Mouse (Mus musculus): ENCODE data around the gene Prss44.
"Not testable (repeated sequence)": the region's sequence is repeated elsewhere in the genome, so short reads cannot be mapped to it uniquely, and the experiment has no call there.

Prss44 gene

DNA sequence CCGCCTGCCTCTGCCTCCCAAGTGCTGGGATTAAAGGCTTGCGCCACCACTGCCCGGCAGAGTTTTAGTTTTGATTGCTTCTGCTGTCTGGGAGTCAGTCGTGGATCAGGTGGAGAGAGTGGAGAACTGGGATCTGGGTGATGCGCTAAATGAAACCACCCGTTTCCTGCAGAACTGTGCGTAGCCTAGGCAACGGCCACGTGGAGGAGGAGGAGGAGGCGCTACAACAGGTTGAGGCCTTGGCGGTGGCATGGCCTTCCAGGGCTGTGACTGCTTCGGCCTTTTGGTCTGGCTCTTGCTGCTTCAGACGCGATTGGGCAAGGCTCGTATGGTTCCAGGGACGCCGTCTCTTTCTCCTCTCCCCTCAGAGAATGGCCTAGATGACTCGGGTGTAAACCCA is at the start of gene Prss44:
TSS of gene Prss44 (plus strand) at position 206 of the 400 bp plus-strand sequence.
- no peak for DNase-seq

DNA sequence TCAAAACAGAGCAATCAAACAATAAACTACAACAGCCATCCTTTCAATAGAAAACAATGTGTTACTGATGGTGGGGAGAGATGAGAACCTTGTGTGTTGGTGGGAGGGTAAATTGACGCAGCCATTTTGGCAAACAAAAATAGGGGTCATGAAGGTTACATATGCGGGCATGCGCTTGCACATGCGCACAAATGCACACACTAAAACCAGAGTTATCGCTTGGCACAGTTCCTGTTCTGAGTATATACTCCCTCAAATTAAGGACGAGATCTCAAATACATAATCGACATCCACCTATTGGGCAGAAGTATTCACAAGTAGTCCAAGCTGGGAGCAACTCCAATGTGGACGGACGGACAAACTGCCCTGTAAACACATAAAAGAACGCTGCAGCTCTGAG is 41.5 kb upstream of the Prss44 start:
- DNase-seq = no peak

DNA sequence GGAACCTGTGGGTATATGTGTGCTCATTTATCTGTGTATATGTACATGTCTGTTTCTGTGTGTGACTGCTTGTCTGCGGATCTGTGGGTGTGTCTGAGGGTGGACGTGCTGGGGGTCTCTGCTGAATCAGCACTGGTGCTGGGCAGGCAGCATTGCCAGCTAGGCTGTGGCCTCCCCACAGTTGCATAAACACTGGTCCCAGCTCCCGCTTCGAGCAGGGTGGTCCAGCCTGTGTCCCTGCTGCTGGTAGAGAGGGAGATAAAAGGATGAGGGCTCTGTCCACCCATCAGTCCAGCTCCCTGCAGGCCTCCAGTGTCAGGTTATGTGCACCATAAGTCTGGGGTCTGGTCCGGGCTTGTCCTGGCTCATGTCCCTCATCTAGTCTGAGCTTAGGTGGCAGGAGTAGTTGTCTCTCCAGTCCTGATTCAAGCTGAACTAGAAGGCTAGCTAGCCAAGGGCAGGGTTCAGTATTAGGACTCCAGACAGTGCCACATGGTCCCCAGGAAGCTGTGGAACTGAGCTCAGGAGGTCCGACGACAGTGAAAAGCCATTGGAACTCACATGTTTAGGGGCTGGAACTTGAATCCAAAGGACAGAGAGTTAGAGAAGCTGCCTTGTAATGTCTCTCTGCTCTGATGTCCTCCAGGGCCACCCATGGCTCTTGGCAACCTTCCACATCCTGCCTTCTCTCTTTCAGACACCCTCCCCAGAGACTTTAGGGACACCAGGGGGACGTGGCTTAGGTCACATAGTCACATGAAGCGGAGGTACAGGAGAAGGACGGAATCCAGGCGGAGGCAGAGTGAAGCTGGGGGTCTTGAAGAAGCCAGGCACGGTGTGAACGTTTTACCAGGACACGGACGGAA is 39.2 kb upstream of the Prss44 start:
- DNase-seq = no peak

DNA sequence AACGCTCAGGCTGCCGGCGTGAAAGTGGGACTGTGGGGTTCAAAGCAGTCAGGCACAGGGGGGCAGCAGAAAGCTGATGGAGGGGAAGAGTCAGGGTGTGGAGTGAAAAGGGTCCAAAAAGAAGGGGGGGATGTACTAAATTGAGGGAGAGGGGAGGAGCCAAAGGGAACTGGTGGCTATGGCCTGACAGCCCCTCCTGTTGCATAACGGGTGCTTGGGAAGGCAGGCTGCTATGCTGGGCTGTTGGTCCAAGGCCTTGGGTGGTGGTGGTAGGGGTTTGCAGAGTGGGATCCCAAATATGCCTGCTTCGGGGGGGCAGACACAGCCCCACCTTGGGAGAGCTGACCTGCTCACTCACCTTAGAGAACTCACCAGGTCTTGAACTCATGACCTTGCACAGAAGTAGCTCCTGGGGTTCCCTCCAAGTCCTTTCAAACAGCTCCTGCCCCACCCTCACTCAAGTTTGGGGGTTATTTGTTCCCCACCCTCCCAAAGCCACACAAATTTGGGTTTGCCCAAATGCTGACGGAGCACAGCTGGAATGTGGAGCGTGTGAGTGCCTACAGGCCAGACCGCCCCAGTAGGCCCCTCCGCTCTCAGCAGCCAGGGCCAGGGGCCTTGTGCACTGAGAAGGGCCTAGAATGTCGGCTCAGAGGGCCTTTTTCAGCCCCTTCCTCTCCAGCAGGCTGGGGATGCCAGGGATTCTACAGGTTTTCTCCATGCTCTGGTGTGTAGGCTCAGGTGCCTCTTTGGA is 38.3 kb upstream of the Prss44 start:
- DNase-seq = no peak

DNA sequence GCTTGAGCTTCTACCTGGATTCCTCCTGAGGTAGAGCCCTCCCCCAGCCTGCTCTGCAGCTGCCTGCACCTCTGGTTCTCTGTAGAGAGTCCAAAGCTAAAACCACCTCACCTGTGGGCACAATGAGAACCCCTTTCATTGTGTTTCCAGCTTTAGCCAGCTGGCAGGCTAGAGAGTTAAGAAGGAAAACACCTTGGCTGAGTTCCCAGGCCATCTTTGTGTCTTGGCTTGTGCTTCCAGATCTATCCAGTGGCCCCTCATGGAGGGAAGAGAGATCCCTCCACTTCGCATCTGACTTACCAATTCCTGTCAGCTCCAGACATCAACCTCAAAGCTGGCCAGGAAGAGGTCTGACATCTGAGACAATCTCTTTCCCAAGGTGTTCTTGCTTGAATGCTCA is 35.7 kb upstream of the Prss44 start:
- DNase-seq = no peak

DNA sequence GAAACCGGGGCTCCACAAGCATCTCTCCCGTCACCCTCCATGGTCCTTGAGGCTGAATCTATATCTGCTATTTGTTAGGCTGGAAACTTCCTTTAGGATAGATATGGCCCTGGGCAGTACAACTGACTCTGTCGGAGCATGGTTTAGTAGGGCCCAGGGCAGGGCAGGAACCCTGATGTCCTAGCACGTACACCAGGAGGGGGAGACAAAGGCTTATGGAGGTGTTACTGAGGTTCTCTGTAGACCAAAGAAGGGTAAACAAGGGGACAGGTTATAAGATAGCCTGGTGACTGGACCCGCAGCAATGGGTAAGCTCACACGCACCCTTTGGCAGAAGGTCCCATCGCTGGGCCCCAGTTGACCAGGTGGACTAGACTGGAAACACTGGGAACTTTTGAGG is 35.2 kb upstream of the Prss44 start:
- DNase-seq = no peak

DNA sequence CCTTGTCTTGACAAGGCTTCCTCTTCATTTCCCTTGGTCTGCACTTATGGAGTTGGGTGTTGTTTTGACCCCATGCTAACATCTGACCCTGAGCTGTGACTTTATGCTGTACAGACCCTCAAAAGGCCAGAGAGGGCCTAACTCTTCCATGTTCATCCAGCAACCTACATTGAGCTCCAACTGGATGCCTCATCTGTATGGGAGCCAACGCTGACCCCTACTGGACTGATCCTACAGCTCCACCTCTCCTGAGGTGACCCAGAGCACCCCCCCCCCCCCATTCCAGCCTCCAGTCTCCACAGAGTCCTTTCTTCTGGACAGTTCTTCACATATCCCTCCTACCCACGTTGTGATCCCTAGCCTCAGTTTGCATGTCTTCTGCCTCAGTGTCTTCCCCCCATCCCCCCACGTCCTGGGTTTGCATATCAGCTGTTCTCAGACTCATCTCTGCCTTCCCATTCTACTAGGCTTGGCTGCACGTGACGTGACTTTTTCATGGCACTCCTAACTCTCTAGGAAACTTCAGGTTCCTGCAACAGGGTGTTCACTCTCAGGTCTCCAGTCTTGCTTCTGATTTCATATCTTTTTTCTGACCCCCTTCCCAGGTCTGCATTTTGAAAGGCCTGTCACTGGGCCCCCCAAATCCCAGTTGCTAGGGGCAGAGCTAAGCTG is 34.4 kb upstream of the Prss44 start:
- peak; percentile 41 for DNase-seq

DNA sequence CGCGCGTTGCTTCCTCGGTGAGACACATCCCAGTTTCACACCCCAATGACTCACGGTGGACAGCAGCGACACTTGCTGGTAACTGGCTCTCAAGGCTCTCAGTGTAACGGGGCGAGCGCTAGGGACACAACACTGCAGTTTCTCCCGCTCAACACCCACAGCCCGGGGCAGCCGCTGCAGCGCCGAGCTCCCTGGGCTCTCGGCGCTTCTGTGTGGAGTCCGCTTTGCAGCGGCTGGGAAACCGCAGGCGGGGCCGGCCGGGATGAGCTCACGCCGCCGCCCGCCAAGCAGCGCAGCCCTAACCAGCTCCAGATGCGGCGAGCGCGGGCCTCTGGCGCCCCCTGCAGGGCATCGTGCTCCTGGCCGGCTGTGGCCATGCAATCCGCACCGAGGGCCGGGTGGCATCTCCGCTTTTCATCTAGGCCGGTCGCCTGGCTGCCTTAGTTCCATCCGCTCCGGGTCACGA is 32.5 kb upstream of the Prss44 start:
- DNase-seq = peak; percentile 95

DNA sequence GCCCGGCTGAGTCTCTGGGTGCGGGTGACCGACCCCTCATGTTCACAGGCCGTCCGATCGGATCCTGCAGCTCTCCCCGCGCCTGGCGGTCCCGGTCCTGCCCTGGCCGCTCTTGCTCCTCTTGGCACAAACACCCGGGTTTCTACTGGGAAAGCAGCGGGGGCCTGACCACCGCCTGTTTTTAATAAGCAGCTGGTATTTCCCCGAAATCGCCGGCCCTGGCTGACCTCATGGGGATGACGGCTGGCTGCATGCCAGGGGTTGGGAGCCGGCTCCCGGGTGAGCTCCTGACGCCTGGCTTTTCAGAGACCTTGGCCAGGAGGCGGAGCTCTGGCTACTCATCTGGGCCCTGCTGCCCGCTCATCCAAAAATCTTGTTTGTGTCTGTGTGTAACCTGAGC is 32.1 kb upstream of the Prss44 start:
- DNase-seq = peak; percentile 91

DNA sequence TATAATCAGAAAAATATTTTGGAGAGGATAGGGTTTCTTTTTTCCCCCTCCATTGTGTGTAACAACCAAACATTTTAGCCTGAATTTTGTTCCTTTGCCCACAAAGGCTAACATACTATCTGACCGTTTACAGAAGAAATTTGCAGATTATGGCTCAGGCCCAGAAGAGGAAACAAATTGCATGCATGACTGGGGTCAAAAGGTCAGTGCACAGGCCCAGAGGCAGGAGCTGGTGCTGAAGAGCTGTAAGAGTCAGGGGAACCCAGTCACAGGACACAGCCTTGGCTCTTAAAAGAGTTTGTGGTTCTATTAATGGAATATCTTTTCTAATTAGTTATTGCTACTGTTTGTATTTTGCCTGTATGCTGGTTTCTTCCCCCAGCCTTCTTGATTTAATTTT is 30.2 kb upstream of the Prss44 start:
- DNase-seq = no peak

DNA sequence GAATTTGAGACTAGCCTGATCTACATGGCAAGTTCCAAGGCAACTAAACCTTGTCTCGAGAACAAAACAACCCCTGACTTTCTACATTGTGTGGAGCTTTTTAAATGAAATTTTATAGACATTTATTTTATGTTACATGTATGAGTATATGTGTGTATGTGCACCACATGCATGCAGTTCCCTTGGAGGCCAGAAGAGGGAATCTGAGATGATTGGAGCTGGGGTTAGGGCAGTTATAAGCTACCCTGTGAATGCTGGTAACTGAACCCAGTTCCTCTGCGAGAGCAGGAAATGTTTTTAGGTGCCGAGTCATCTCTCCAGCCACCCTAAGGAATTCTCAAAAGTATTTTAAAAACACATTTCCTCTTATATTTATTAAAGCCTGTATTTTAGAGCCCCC is 25.6 kb upstream of the Prss44 start:
- DNase-seq = no peak

DNA sequence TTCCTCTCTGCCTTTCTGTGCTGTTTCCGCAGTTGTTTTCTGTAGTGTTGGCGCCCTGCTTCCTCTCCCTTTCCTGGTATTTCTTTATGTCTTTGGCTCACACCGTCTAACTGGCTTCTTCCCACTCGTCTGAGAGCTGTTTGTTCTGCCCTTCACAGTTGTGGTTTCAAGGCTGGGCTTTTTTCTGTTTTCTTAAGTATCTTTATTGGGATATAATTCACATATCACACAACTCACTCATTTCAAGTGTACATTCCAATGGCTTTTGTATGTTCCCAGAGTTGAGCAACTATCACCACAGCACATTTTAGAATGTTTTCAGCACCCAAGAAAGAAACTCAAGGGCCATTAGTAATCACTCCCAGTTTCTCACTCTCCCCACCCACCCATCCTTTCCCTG is 23.3 kb upstream of the Prss44 start:
- DNase-seq = no peak

DNA sequence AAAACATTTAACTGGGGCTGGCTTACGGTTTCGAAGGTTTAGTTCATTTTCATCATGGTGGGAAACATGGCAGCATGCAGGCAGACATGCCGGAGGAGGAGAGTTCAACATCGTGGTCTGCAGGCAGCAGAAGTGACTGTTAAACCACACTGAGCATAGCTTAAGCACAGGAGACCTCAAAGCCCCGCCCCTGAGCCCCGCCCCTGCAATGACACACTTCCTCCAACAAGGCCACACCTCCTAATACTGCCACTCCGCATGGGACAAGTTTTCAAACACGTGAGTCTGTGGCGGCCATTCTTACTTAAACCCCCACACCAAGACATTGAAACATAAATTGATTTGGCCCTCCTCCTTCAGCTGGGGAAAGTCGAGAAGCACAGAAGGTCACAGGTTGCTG is 16.8 kb upstream of the Prss44 start:
- no peak for DNase-seq

DNA sequence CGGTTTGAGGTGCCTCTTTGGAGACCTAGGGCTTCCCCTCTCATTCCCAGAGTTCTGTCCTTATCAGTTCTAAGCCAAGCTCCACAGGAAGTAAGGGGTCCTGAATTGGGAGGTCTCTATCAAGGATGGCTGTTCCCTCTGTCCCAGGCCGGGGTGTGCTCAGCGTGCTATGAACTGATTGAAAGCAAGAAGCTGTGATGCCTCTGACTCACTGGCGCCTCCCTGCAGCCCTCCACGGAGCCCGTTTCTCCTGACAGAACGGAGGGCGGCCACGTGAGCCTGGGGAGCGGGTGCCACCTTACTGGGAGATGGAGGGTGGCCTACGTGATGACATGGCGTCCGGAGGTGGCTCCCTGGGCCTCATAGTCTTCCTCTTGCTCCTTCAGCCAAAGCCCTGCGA is 15.9 kb upstream of the Prss44 start, which contains the start of gene Prss42:
TSS of gene Prss42 (plus strand) at position 301 of the 400 bp plus-strand sequence.
- DNase-seq = no peak

DNA sequence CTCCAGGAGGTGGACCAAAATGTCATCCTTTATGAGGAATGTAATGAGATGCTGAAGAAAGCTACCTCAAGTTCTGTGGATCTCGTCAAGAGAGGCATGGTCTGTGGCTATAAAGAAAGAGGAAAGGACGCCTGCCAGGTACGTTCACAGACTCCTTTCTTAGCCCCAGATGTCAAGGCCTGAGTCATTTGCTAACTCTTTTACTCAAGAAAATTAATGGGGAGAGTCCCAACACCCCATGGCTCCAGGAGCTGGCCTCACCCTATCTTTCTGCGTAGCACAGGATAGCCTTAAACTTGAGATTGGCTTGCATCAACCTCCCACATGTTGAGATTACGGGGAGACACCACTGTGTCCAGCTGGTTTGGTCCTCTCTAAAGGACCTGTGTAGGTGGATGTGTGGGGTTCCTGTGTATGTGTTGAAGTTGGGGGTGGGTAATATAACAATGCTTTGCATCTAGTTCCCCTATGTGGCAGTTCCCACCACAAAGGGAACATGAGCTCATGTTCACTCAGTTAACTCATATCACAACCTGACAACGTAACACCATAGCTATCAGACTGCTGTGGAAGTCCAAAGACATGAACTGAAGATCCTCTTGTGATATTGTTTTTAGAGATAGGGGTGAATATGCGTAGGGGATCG is 12.8 kb upstream of the Prss44 start:
- no peak for DNase-seq

DNA sequence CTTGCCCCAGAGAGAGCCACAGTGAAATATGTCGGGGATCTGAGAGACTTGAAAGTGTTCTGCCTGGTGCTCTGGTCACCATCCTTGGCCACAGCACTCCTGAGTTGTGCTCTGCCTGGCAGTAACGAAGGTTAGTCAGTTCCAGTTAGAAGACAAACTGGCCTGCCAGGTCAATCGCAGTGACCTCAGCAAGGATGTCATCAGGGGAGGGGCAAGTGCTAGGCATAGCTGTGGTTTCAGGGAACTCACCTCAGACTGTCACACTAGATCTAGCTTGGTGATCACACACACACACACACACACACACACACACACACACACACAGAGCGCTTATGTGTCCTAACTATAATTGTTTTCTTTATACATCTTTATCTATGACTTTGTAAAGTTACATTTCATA is 10.5 kb upstream of the Prss44 start:
- DNase-seq = no peak

DNA sequence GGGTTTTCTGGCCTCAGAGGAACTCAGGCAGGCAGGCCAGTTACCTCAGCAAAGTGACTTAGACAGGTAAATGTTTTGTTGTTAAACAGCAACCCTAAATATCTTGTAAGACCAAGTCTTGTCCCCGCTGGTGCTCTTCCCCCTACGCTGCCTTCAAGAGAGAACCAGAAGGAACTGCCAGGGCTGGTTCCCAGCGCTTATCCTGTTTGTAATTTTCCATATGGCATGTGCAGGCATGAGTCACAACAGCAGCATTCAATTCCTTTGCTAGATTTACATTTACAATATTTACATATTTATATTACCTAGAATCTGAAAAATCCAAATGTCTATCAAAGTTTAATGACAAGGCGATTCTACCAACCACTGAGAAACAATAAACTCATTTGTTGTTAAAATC is 3.7 kb upstream of the Prss44 start:
- DNase-seq = no peak

DNA sequence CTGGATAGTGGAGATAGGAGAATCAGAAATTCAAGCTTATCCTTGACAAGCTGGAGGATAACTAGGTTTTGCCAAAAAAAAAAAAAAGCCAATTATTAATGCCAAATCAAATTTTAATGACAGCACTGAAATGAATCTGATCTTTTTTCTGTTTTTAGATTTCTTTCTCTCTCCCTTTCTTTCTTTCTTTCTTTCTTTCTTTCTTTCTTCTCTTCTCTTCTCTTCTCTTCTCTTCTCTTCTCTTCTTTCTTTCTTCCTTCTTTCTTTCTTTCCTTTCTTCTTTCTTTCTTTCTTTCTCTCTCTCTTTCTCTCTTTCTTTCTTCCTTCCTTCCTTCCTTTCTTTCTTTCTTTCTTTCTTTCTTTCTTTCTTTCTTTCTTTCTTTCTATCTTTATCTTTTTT is 6.8 kb downstream of the Prss44 start:
- DNase-seq = not testable (repeated sequence)

DNA sequence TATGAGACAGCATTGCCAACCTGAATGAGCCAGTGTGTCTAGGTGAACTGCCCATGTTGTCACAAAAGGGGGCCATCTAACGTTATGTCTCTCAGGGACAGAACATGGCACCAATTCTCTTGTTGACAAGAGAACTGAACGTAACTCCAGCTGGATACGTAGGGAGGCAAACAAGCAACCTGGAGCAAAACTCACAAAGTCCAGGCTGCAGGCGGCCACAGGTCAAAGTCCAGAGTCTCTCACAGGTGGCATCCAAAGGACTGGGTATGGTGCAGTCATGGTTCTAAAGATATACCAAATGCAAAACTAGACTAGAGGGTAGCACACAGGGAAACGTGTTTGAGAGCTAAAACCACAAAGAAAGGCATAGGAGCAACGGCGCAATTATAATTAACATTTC is 7.6 kb downstream of the Prss44 start:
- no peak for DNase-seq

DNA sequence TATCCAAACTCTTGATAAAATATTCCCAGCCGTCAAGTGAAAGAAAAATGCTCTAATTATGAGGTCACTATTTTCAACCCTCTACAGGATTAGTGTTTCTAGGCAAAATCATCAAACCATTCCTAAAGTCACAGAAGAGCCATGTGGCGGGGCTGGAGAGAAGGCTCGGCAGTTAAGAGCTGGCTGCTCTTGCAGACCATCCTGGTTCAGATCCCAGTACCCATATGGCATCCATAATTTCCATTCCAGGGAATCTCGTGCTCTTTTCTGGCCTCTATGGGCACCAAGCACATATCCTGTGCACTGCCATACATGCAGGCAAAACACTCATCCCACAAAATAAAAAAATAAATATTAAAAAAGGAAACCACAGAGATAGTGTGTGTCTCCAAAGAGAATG is 11.6 kb downstream of the Prss44 start:
- no peak for DNase-seq

DNA sequence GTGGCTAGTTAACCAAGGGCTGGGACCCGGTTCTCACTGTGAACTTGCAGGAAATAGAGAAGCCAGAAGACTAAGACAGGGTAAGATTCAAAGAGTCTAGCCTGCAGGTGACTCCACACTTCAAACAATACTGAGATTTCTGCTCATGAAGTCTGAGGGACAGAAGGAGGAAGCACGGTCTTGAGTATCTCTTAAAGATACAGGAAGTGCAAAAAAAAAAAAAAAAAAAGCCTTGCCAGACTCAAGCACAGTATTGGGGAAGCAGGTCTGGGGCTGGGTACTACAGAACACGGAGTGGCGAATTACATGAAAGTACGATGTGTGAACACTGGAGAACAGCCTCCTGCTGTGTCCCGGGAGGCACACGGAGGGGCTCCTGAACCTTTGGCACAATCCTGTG is 12.0 kb downstream of the Prss44 start:
- DNase-seq = no peak

DNA sequence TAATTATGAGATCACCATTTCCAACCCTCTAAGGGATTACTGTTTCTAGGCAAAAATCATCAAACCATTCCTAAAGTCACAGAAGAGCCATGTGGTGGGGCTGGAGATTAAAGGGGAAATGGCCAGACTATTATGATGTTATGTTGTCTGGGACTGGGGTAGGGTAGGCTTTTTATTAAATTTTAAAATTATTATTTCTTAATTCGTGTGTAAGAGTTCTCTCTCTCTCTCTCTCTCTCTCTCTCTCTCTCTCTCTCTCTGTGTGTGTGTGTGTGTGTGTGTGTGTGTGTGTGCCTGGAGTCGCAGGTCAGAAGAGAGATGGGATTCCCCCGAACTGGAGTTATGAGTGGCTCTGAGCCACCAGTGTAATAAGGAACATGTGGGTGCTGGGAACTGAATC is 12.6 kb downstream of the Prss44 start, which contains the start of gene Prss43:
TSS of gene Prss43 (plus strand) at position 301 of the 400 bp plus-strand sequence.
- DNase-seq = no peak

DNA sequence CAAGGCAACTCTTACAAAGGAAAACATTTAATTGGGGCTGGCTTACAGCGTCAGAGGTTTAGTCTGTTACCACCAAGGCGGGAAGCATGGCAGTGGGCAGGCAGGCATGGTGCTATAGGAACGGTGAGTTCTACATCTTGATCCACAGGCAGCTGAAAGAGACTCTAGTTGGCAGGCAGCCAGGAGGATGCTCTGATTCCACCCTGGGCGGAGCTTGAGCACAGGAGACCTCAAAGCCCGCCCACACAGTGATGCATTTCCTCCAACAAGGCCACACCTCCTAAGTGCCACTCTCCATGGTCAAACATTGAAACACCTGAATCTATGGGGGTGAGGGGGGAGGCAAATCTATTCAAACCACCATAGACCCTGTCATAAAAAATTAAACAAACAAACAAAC is 19.2 kb downstream of the Prss44 start:
- DNase-seq = peak; percentile 65
